Mouse (Mus musculus) left cerebral cortex, adult 18-20 months (tissue): ENCODE data around the gene Lrrc74a. TPM values are rescaled to one million over a fixed set of nuclear protein-coding genes. Genes with fewer than 3 reads are reported as not detected.
A peak's percentile ranks its signal among the peaks of the same experiment; 100 is the strongest.

Experiments used
- DNase-seq, 2 experiments: peaks; one replicate each; pipeline ENCODE4 v3.0.0; 2021 to 2022; ENCODE audit warnings: low spot score in 2 of 2, mixed read lengths in 1 of 2
- long read RNA-seq, 2 experiments: library from polyadenylated mRNA; stranded (forward); transcript quantifications; one replicate each; pipeline ENCODE4 v2.0.0; 2021
- total RNA-seq, 2 experiments: library from RNA; stranded (reverse); gene quantifications; 2 replicates each; pipeline ENCODE4 v1.2.3; 2021

Gene Lrrc74a
- not detected for total RNA-seq
- long read RNA-seq, experiment 1: 0 reads
- long read RNA-seq, experiment 2: 0 reads

- DNase-seq: no peak
These were observed at the start of gene Lrrc74a for GRCm38 (mm10) chr12:86734319-86734810. Gene Lrrc74a (plus strand): TSS chr12:86734369.

GRCm38 (mm10) chr12:86685275-86685674 is 48.9 kb upstream of the Lrrc74a start:
- no peak for DNase-seq

DNA sequence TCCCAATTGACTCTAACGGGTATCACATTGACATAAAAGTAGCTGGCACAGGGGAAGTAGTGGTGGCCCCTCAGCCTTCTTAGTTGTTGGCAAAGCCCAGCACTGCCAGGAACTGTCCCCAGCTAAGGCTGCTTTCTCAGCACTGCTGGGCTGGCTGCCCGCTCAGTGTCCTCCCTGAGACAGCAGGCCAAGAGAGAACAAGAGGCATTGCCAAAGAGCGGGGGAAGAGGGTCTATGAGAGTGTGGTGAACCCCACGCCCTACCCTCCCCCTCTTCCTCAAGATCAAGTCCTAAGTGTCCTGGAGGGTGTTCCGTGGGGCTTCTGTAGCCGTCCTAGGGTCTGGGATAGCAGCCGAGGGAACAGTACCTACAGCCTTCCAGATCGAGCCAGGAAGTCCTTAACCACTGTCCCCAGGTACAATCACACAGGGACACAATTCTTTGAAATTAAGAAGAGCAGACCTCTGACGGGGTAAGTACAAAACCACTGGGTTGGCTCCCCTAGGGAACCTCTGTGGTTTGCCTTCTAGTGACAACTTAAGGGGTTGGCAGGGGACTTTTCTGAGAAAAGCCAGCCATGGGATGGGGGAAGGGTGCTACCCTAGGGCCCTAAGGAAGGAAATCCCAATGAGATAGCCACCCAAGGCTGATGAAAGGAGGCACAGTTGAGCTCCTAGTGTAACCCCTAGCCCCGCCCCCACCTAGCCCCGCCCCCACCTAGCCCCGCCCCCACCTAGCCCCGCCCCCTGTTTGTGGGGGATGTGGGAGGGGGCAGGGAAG is 47.4 kb upstream of the Lrrc74a start:
- no peak for DNase-seq

DNA sequence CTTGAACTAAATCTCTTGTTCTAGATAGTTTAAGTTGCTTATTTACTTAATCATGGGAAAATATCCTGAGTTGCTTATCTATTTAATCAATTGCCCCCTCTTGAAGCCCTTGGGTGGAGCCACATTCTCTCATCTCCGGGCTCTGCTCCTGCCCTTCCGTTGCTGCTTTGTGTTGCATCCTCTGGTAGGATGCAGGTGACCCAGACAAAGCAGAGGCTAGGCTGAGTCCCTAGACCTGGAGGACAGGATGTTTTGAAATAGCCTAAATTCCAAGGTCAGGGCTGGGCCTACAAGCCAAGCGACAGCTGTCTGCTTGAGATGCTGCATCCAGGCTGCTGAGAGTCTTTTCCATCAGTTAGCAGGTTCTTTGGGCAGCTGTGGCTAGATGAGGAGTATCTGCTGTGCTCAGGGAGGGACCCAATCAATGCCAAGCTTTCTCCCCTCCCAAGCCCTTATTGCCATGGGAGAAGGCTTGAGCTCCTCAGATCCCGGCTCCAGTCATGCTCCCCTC is 46.7 kb upstream of the Lrrc74a start:
- DNase-seq: no peak

GRCm38 (mm10) chr12:86687971-86688573 is 46.1 kb upstream of the Lrrc74a start:
- DNase-seq: no peak

- DNase-seq: no peak
These were observed 45.3 kb upstream of the Lrrc74a start for GRCm38 (mm10) chr12:86688917-86689316.

GRCm38 (mm10) chr12:86690700-86691485 is 43.3 kb upstream of the Lrrc74a start:
- DNase-seq: no peak

DNA sequence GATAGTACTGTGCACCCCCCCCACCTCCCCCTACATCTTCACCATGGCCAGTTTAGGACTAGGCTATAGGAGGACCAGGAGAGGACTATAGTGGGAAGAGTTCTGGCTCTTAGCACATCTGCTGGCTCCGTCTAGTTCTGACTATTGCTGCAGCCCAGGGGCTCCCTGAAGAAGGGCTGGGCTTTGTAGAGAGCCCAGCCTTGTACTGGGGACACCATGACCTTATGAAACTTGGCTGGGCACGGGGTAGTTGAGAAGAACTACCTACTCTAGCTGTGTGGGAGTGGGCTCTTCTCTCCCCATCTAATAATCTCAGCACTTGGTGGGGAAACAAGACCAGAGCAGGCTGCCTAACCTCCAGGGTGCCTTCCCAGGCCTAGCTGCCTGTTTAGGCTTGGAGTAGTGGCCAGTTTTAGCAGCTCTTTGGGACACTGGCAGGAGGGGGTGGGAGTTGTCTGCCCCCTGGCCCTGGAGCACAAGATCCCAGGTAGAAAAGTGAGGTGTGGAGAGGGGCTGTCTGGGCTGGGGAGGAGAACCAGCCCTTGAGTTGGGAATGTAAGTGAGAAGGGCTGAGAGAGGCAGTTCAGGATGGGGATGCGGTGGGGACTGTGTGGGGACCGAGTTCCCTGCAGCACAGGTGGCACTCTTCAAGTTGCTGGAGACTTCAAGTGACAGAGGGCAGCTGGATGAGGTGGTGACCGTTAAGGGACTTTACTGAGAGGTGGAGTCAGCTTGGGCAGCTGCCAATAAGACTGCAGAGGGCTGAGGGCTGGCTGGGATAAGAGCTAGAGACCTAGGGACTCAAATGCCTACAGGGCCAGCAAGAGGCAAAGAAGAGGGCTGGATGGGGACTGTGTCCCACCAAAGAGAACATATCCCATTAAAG is 41.5 kb upstream of the Lrrc74a start:
- DNase-seq: no peak

DNA sequence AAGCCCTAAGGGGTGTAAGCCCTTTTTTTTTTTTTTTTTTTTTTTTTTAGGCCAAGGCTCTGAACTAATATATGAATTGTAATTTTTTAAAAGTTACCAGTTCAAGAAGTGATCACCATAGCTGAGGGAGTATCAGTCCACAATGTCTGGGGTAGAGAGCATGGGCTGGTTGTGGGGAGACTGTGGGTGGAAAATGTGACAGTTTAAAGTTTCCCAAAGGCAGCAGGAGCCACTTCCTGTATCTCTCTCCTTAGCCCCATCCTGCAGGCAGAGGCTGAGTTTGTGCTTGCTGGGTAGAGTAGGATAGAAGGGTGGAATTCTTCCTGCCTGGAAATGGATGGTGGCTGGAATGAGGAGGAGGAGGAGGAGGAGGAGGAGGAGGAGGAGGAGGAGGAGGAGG is 40.8 kb upstream of the Lrrc74a start:
- DNase-seq: no peak

- DNase-seq: no peak
These were observed 39.7 kb upstream of the Lrrc74a start for GRCm38 (mm10) chr12:86694441-86694840.

DNA sequence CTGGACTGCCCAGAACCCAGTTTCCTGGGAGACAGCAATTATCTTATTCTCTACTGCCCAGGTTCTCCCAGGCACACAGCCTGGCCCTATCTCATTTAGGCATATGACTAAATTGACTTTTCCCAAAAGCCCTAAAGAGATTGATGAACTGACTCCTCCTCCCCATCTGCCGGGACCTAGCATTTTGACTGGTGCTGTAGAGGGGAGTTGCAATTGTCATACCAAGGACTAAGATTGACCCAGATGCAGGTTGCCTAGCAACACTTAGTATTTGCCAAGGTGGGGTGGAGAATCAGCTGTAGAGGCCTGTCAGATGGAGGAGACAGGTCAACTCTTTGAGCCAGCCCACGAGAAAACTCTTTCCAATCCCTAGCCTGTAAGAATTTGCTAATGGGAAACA is 36.2 kb upstream of the Lrrc74a start:
- DNase-seq: no peak

DNA sequence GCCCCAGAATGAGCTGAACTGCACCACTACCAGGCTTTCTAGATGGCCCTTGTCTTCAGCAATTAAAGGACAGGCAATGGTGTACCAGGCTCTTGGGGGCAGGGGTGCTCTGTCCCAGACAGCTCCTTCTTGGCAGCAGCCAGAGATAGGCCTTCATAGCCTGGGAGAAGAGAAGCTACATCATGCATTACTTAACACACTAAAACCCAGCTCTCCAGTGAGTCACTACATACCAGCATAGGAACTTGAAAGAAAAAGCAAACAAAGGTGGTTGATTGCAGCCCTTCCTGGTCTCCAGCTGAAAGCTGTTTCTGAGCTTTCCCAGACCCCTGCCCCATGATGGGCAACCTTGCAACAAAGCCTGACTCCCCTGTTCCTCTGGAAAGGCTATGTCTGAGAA is 35.6 kb upstream of the Lrrc74a start:
- DNase-seq: no peak

- DNase-seq: peak; percentile 78 to 90
These were observed 33.9 kb upstream of the Lrrc74a start for GRCm38 (mm10) chr12:86699965-86700926.

DNA sequence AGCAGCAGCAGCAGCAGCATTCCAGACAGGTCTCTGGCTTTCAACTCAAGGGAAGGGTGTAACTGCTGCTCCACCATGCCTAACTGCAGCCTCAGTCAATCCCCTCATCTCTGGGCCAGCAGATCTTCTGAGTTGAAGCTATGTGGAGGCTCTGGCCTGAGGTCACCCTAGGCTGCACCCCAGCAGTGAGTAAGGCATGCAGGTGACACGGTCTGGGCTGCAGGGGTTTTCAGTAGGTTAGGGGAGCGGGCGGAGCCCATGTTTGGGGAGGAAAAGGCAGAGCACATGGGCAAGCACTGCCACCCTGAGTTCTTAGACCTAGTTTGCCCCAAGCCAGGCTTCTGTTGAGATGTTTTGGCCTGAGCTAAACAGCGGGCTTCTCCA is 33.2 kb upstream of the Lrrc74a start:
- DNase-seq: no peak

GRCm38 (mm10) chr12:86701491-86701890 is 32.7 kb upstream of the Lrrc74a start:
- DNase-seq: no peak

GRCm38 (mm10) chr12:86702690-86703089 is 31.5 kb upstream of the Lrrc74a start:
- no peak for DNase-seq

DNA sequence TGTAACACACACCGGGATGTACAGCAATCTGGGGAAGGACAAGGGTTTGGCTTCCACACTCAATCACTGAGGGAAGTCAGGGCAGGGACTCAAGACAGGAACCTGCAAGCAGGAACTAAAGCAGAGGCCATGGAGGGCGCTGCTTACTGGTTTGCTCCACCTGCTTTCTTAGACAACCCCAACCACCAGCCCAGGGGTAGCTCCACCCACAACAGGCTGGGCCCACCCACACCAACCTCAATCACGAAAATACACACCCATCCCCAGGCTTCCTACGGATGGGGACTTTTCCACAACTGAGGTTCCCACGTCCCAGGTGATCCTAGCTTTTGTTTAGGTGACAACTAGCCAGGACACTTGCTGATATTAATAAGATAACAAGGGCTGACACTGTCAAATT is 28.3 kb upstream of the Lrrc74a start:
- no peak for DNase-seq

DNA sequence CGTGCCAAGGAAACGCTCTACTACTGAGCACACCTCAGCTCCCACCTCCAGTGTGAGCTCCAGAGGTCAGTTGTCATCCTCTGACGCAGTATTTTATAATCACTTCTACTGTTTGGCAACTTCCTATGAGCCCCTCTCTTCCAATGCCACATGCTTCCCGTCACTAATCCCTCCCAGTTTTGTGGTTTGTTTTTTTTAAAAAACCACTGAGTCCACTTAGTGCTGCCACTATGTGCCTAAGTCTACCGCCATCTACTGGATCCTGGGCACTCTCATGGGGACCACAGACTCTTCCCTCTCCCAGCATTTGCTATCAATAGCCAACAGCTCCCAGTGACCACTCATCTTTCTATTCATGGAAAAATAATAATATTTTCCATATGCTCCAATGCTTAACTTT is 20.1 kb upstream of the Lrrc74a start:
- no peak for DNase-seq

GRCm38 (mm10) chr12:86715401-86715800 is 18.8 kb upstream of the Lrrc74a start:
- DNase-seq: peak; percentile 80 to 82
